In the genomic region with DNA sequence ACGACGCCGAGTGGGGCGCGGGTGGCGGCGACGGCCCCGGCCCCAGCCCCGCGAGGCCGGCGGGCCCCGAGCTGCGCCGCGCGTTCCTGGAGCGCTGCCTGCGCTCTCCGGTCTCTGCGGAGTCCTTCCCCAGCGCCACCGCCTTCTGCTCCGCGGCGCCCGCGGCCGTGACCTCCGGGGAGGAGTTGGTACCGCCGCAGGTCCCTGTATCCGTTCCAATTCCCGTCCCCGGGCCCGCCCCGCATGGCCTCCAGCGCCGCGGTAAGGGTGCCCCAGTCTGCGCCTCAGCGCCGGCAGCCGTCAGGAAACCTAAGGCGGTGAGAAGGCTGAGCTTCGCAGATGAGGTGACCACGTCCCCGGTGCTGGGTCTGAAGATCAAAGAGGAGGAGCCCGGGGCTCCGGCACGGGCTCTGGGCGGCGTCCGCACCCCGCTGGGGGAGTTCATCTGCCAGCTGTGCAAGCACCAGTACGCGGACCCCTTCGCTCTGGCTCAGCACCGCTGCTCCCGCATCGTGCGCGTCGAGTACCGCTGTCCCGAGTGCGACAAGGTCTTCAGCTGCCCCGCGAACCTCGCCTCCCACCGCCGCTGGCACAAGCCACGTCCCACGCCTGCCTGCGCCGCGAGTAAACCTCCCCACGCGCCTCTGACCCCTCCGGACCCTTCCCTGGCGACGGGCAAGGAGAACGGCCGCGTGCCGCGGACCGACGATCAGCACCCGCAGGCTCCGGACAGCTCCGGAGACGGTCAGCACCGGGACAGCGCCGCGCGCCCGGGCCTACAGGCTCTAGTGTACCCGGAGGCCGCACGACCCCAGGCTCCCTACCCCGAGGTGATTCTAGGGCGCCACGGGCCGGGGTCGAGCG, we compare ENCODE assay signal across 9 mouse cellular contexts. TPM values are rescaled to one million over a fixed set of nuclear protein-coding genes. Genes with fewer than 3 reads are reported as not detected.
A peak's percentile ranks its signal among the peaks of the same experiment; 100 is the strongest.
DNase-seq lines count a peak whose midpoint lies in the region; ATAC-seq and TF ChIP-seq lines count a peak whose summit lies in the region.
"Had no signal": no experiment of that assay in that cellular context is flagged by ENCODE, and none has a peak within 500 bp of the region (broad histone marks: within the 10 kb centered on the region; RNA-seq: fewer than 3 reads in every experiment).

No protein-coding gene starts in this region.

- H3K27me3 ChIP-seq in intestine, embryonic 14.5 days (replicated peaks; ENCODE audit: control insufficient read depth, insufficient read depth, low read length) = peaks cover 51% of the 10 kb centered on the region
- peaks cover 64% of the 10 kb centered on the region for H3K27me3 ChIP-seq in liver, embryonic 12.5 days (replicated peaks)
- peaks cover 37% of the 10 kb centered on the region for H3K27me3 ChIP-seq in midbrain, postnatal 0 days (ENCODE audit: insufficient read depth, low read length)
- H3K27me3 ChIP-seq in stomach, postnatal 0 days (ENCODE audit: control insufficient read depth, insufficient read depth, low read length) = peaks cover 19% of the 10 kb centered on the region; the same call in 1 of the 2 replicates

- H3K9ac ChIP-seq in intestine, embryonic 14.5 days (ENCODE audit: low read length) = no peak overlapping the region
- no peak overlapping the region for H3K9ac ChIP-seq in liver, embryonic 12.5 days
- peak overlapping the region; percentile 57 for H3K9ac ChIP-seq in midbrain, postnatal 0 days (replicated peaks; ENCODE audit: low read length, poor library complexity, severe bottlenecking)
- no peak overlapping the region for H3K9ac ChIP-seq in stomach, postnatal 0 days (ENCODE audit: low read length)

- peak; percentile 91 for DNase-seq in heart, adult 11 months
- DNase-seq in heart, postnatal 25 days (ENCODE audit: low spot score) = no peak
- peak; percentile 41 to 53 for DNase-seq in gastrocnemius, postnatal 36 days
- peak; percentile 96 for DNase-seq in intestine, embryonic 14.5 days (ENCODE audit: low spot score)
- no peak for DNase-seq in midbrain, postnatal 0 days (ENCODE audit: low spot score)
- peak; percentile 80 for DNase-seq in stomach, postnatal 0 days (ENCODE audit: low spot score)

- peak overlapping the region; percentile 74 for H3K4me2 ChIP-seq in intestine, embryonic 14.5 days (ENCODE audit: low read length)
- H3K4me2 ChIP-seq in liver, embryonic 12.5 days = peak overlapping the region; percentile 85
- H3K4me2 ChIP-seq in midbrain, postnatal 0 days (ENCODE audit: low read depth, low read length, poor library complexity, severe bottlenecking) = peak overlapping the region; percentile 93
- H3K4me2 ChIP-seq in stomach, postnatal 0 days (replicated peaks; ENCODE audit: low read depth) = peak overlapping the region; percentile 61

- no peak for TF ChIP-seq CTCF in midbrain, postnatal 0 days (IDR thresholded peaks at IDR 0.05)
- TF ChIP-seq CTCF in stomach, postnatal 0 days (IDR thresholded peaks at IDR 0.05; ENCODE audit: low read depth) = no peak

- no peaks in the 10 kb centered on the region for H3K9me3 ChIP-seq in intestine, embryonic 14.5 days (ENCODE audit: control insufficient read depth, low read length)
- no peaks in the 10 kb centered on the region for H3K9me3 ChIP-seq in liver, embryonic 12.5 days (replicated peaks)
- no peaks in the 10 kb centered on the region for H3K9me3 ChIP-seq in midbrain, postnatal 0 days (ENCODE audit: low read length)
- no peaks in the 10 kb centered on the region for H3K9me3 ChIP-seq in stomach, postnatal 0 days (ENCODE audit: control insufficient read depth, low read length)

- no peak overlapping the region for H3K27ac ChIP-seq in intestine, embryonic 14.5 days (ENCODE audit: low read depth)
- H3K27ac ChIP-seq in liver, embryonic 12.5 days = no peak overlapping the region
- H3K27ac ChIP-seq in midbrain, postnatal 0 days (ENCODE audit: low read depth, low read length) = no peak overlapping the region
- no peak overlapping the region for H3K27ac ChIP-seq in stomach, postnatal 0 days (replicated peaks)

- WGBS in intestine, embryonic 14.5 days = under 1% methylated on average over 85 of the region's 109 CpGs
- WGBS in liver, embryonic 12.5 days (ENCODE audit: insufficient replicate concordance) = 1% methylated on average over 109 of the region's 109 CpGs
- 1% methylated on average over 91 of the region's 109 CpGs for WGBS in midbrain, postnatal 0 days
- WGBS in stomach, postnatal 0 days = 1% methylated on average over 95 of the region's 109 CpGs

- no peaks in the 10 kb centered on the region for H3K36me3 ChIP-seq in intestine, embryonic 14.5 days (ENCODE audit: control insufficient read depth, insufficient read depth, low read length)
- H3K36me3 ChIP-seq in liver, embryonic 12.5 days = no peaks in the 10 kb centered on the region
- peaks cover 6% of the 10 kb centered on the region; the same call in 1 of the 2 replicates for H3K36me3 ChIP-seq in midbrain, postnatal 0 days (ENCODE audit: insufficient read depth, low read length)
- H3K36me3 ChIP-seq in stomach, postnatal 0 days (ENCODE audit: control insufficient read depth, insufficient read depth, low read length) = no peaks in the 10 kb centered on the region

- ATAC-seq in common myeloid progenitor, adult 5-6 weeks (replicated peaks; ENCODE audit: low read depth, poor library complexity, severe bottlenecking) = peak; percentile 90
- ATAC-seq in intestine, embryonic 14.5 days (replicated peaks; ENCODE audit: low FRiP score, low TSS enrichment, low read depth) = peak; percentile 80
- peak; percentile 71 for ATAC-seq in liver, embryonic 12.5 days
- ATAC-seq in midbrain, postnatal 0 days (ENCODE audit: low FRiP score) = peak; percentile 55
- peak; percentile 91 for ATAC-seq in stomach, postnatal 0 days (ENCODE audit: low FRiP score, low TSS enrichment)

- H3K4me3 ChIP-seq in intestine, embryonic 14.5 days (ENCODE audit: low read depth, low read length) = peak overlapping the region; percentile 46
- peak overlapping the region; percentile 54 for H3K4me3 ChIP-seq in liver, embryonic 12.5 days
- H3K4me3 ChIP-seq in midbrain, postnatal 0 days (ENCODE audit: low read depth, low read length) = peak overlapping the region; percentile 50
- peak overlapping the region; percentile 36 for H3K4me3 ChIP-seq in stomach, postnatal 0 days (ENCODE audit: low read depth, low read length)

- peaks cover 16% of the 10 kb centered on the region for H3K4me1 ChIP-seq in intestine, embryonic 14.5 days (replicated peaks; ENCODE audit: control insufficient read depth, insufficient read depth, low read length)
- peaks cover 30% of the 10 kb centered on the region for H3K4me1 ChIP-seq in liver, embryonic 12.5 days
- H3K4me1 ChIP-seq in midbrain, postnatal 0 days (ENCODE audit: insufficient read depth, low read length) = 0 out of 2 replicates have a peak, but pooled peaks cover 4% of the 10 kb centered on the region
- peaks cover 5% of the 10 kb centered on the region; the same call in 1 of the 2 replicates for H3K4me1 ChIP-seq in stomach, postnatal 0 days (replicated peaks; ENCODE audit: control insufficient read depth, insufficient read depth)

- intact Hi-C loops in heart, postnatal 25 days (cut with DNase I) = no loop called here
- intact Hi-C loops in gastrocnemius, postnatal 36 days (cut with DNase I) = no loop called here

- no peak for TF ChIP-seq EP300 in stomach, postnatal 0 days (optimal IDR thresholded peaks at IDR 0.05)

RNA-seq across cellular contexts. Expression of a gene that starts 0.6 kb away (rescaled TPM):
- total RNA-seq in heart, postnatal 25 days (2021) = not detected
- total RNA-seq in common myeloid progenitor, adult 5-6 weeks (2017) = 0.14 TPM in 1 of 2 replicates, not detected in the other
- total RNA-seq in gastrocnemius, postnatal 36 days (2021) = not detected
- 0.12 and 0.34 TPM in 2 replicates for polyA plus RNA-seq in intestine, embryonic 14.5 days (2014; fragmentation: Nextera tagmentation; extraction: Ambion mirVana)
- polyA plus RNA-seq in liver, embryonic 12.5 days (2016; fragmentation: Nextera tagmentation; extraction: Ambion mirVana) = 0.10 TPM in 1 of 2 replicates, not detected in the other
- total RNA-seq in midbrain, postnatal 0 days (2014; rRNA removed) = 0.66 and 1.5 TPM in 2 replicates
- polyA plus RNA-seq in midbrain, postnatal 0 days (2015; fragmentation: Nextera tagmentation; extraction: Ambion mirVana) = 0.59 and 1.1 TPM in 2 replicates
- polyA plus RNA-seq in stomach, postnatal 0 days (2015; fragmentation: Nextera tagmentation; extraction: Ambion mirVana) = 0.04 and 0.10 TPM in 2 replicates

RNA-seq across cellular contexts. Expression of a gene that starts 34.8 kb away (rescaled TPM):
- not detected for total RNA-seq in heart, postnatal 25 days (2021)
- not detected in 2 replicates for total RNA-seq in common myeloid progenitor, adult 5-6 weeks (2017)
- under 1 TPM; 0.30 to 0.31 TPM for total RNA-seq in gastrocnemius, postnatal 36 days (2021)
- polyA plus RNA-seq in intestine, embryonic 14.5 days (2014; fragmentation: Nextera tagmentation; extraction: Ambion mirVana) = not detected in 2 replicates
- polyA plus RNA-seq in liver, embryonic 12.5 days (2016; fragmentation: Nextera tagmentation; extraction: Ambion mirVana) = not detected in 2 replicates
- 0.14 TPM in 1 of 2 replicates, not detected in the other for total RNA-seq in midbrain, postnatal 0 days (2014; rRNA removed)
- 0.10 TPM in 1 of 2 replicates, not detected in the other for polyA plus RNA-seq in midbrain, postnatal 0 days (2015; fragmentation: Nextera tagmentation; extraction: Ambion mirVana)
- polyA plus RNA-seq in stomach, postnatal 0 days (2015; fragmentation: Nextera tagmentation; extraction: Ambion mirVana) = not detected in 2 replicates
- total RNA-seq: left cerebral cortex, postnatal 10 days had no signal

Comparison
In these comparisons a context has a peak if more than half of its experiments do, and no peak if none do; other contexts are left out.
1. DNase-seq: peak in heart, adult 11 months (single experiment), gastrocnemius, postnatal 36 days (2 of 2), intestine, embryonic 14.5 days (single experiment) and stomach, postnatal 0 days (single experiment); none in heart, postnatal 25 days (single experiment) and midbrain, postnatal 0 days (single experiment).
2. Peak in every context shown above with its lines, with median percentiles within 50 percentile points of each other: ATAC-seq, H3K4me2 ChIP-seq and H3K4me3 ChIP-seq.